Mouse (Mus musculus): ENCODE measurements around the gene Wnt2.

Gene Wnt2

GRCm38 (mm10) chr6:18029746-18030656 lies at the start of gene Wnt2:
Wnt2 (minus strand) TSS chr6:18030585.
- no peak for DNase-seq

- no peak for DNase-seq
Observed at GRCm38 (mm10) chr6:18078615-18079014, 48.2 kb upstream of the Wnt2 start.

- DNase-seq, result no peak
Observed at GRCm38 (mm10) chr6:18076986-18077385, 46.6 kb upstream of the Wnt2 start.

- no peak for DNase-seq
Observed at GRCm38 (mm10) chr6:18076577-18076976, 46.2 kb upstream of the Wnt2 start.

- DNase-seq, result no peak
Observed at GRCm38 (mm10) chr6:18057899-18058298, 27.5 kb upstream of the Wnt2 start.

- peak; percentile 19 for DNase-seq
Observed at GRCm38 (mm10) chr6:18051702-18052101, 21.3 kb upstream of the Wnt2 start.

- no peak for DNase-seq
Observed at GRCm38 (mm10) chr6:18044299-18044698, 13.9 kb upstream of the Wnt2 start.

GRCm38 (mm10) chr6:18043172-18043571 lies 12.8 kb upstream of the Wnt2 start:
- DNase-seq, result no peak

- no peak for DNase-seq
Observed at GRCm38 (mm10) chr6:18032271-18032670, 1.9 kb upstream of the Wnt2 start.

GRCm38 (mm10) chr6:18031509-18032010 lies 1.2 kb upstream of the Wnt2 start:
- DNase-seq, result peak; percentile 16

- no peak for DNase-seq
Observed at GRCm38 (mm10) chr6:18030868-18031508, 603 bp upstream of the Wnt2 start.

- no peak for DNase-seq
Observed at GRCm38 (mm10) chr6:18024133-18024794, 6.1 kb downstream of the Wnt2 start.

- DNase-seq, result no peak
Observed at GRCm38 (mm10) chr6:18013346-18013745, 17.0 kb downstream of the Wnt2 start.

GRCm38 (mm10) chr6:18007356-18007755 lies 23.0 kb downstream of the Wnt2 start:
- DNase-seq, result no peak

- no peak for DNase-seq
Observed at GRCm38 (mm10) chr6:18002065-18002464, 28.3 kb downstream of the Wnt2 start.

GRCm38 (mm10) chr6:17998497-17998896 lies 31.9 kb downstream of the Wnt2 start:
- DNase-seq, result no peak

- DNase-seq, result no peak
Observed at GRCm38 (mm10) chr6:17994956-17995790, 35.2 kb downstream of the Wnt2 start.

- no peak for DNase-seq
Observed at GRCm38 (mm10) chr6:17991625-17992024, 38.8 kb downstream of the Wnt2 start.

GRCm38 (mm10) chr6:17990173-17991028 lies 40.0 kb downstream of the Wnt2 start:
- DNase-seq, result no peak

- DNase-seq, result no peak
Observed at GRCm38 (mm10) chr6:17979361-17979760, 51.0 kb downstream of the Wnt2 start.

GRCm38 (mm10) chr6:17978881-17979280 lies 51.5 kb downstream of the Wnt2 start:
- DNase-seq, result no peak
